Mouse (Mus musculus): Measurements from ENCODE around the gene Dusp18. TPM values are rescaled to one million over a fixed set of nuclear protein-coding genes. Genes with fewer than 3 reads are reported as not detected.

Gene Dusp18
- polyA plus RNA-seq, 1 experiment: 16.3 TPM

DNA sequence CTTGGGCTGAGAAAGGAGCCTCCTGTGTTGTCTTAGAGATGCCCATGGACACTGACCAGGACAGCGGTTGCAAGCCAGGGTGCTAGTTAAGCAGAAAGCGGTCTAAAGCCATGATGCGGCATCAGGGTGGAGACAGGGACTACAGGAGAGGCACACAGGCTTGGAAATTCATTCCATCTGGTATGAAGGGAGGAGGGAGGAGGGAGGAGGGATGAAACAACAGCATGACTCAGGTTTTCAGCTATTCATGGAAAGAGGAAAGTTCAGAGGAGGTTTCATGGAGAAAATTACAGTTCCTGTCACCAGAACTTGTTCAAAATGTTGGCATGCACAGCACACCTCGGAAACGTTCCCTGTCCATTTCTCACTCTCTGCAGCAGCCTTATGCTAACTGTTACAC lies 39.2 kb upstream of the Dusp18 start:
- no peak for DNase-seq
- 83% methylated on average over 5 of the region's 5 CpGs for WGBS
- TF ChIP-seq CTCF (IDR thresholded peaks at IDR 0.05; ENCODE audit: insufficient read depth, low read length) (no peak), POLR2A (IDR thresholded peaks at IDR 0.05; ENCODE audit: borderline replicate concordance, extremely low read depth, low read depth, low read length) (no peak)
- Histone ChIP-seq H3K4me3 (replicated peaks; ENCODE audit: extremely low read depth, low read depth, low read length) (no peak overlapping the region), H3K4me1 (ENCODE audit: control insufficient read depth, insufficient read depth, low read length) (no peaks in the 10 kb centered on the region)

GRCm38 (mm10) chr11:3857902-3858301 lies 37.1 kb upstream of the Dusp18 start:
- Histone ChIP-seq H3K4me1 (ENCODE audit: control insufficient read depth, insufficient read depth, low read length) (no peaks in the 10 kb centered on the region; the same call in 1 of the 2 replicates), H3K4me3 (replicated peaks; ENCODE audit: extremely low read depth, low read depth, low read length) (no peak overlapping the region)
- WGBS: 75% methylated on average over 5 of the region's 5 CpGs
- DNase-seq: no peak
- TF ChIP-seq POLR2A (IDR thresholded peaks at IDR 0.05; ENCODE audit: borderline replicate concordance, extremely low read depth, low read depth, low read length): no peak
- TF ChIP-seq CTCF (IDR thresholded peaks at IDR 0.05; ENCODE audit: insufficient read depth, low read length): no peak

- TF ChIP-seq CTCF (IDR thresholded peaks at IDR 0.05; ENCODE audit: insufficient read depth, low read length) (no peak), POLR2A (IDR thresholded peaks at IDR 0.05; ENCODE audit: borderline replicate concordance, extremely low read depth, low read depth, low read length) (no peak)
- no peak for DNase-seq
- Histone ChIP-seq H3K4me3 (replicated peaks; ENCODE audit: extremely low read depth, low read depth, low read length) (no peak overlapping the region), H3K4me1 (ENCODE audit: control insufficient read depth, insufficient read depth, low read length) (no peaks in the 10 kb centered on the region; the same call in 1 of the 2 replicates)
- 93% methylated on average over 4 of the region's 4 CpGs for WGBS
Measured at GRCm38 (mm10) chr11:3859778-3860177, 35.3 kb upstream of the Dusp18 start.

DNA sequence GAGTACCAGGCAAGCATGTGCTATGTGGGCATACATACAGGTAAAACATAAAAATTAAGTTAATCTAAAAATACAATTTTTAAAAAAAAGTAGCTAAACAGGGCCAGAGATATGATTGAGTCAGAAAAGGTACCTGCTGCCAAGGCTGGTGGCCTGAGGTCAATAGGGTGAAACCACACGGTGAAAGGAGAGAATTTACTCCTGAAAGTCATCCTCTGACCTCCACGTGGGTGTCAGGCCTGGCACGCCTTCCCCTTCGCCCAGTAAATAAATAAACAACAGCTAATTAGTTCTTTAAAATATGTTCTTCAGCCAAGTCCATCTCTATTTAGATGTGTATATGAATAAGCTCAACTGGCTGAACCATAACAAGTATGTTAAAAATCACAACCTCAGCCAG lies 34.7 kb upstream of the Dusp18 start:
- TF ChIP-seq CTCF (IDR thresholded peaks at IDR 0.05; ENCODE audit: insufficient read depth, low read length): no peak
- no peak for TF ChIP-seq POLR2A (IDR thresholded peaks at IDR 0.05; ENCODE audit: borderline replicate concordance, extremely low read depth, low read depth, low read length)
- DNase-seq: no peak
- Histone ChIP-seq H3K4me3 (replicated peaks; ENCODE audit: extremely low read depth, low read depth, low read length) (no peak overlapping the region), H3K4me1 (ENCODE audit: control insufficient read depth, insufficient read depth, low read length) (no peaks in the 10 kb centered on the region; the same call in 1 of the 2 replicates)
- 55% methylated on average over 4 of the region's 4 CpGs for WGBS

GRCm38 (mm10) chr11:3862661-3863453 lies 32.2 kb upstream of the Dusp18 start:
- no peaks in the 10 kb centered on the region; the same call in 1 of the 2 replicates for H3K4me1 ChIP-seq (ENCODE audit: control insufficient read depth, insufficient read depth, low read length)
- no peak for DNase-seq
- H3K4me3 ChIP-seq (replicated peaks; ENCODE audit: extremely low read depth, low read depth, low read length): peak overlapping the region; percentile 33
- WGBS: 70% methylated on average over 19 of the region's 19 CpGs
- TF ChIP-seq CTCF (IDR thresholded peaks at IDR 0.05; ENCODE audit: insufficient read depth, low read length): no peak

DNA sequence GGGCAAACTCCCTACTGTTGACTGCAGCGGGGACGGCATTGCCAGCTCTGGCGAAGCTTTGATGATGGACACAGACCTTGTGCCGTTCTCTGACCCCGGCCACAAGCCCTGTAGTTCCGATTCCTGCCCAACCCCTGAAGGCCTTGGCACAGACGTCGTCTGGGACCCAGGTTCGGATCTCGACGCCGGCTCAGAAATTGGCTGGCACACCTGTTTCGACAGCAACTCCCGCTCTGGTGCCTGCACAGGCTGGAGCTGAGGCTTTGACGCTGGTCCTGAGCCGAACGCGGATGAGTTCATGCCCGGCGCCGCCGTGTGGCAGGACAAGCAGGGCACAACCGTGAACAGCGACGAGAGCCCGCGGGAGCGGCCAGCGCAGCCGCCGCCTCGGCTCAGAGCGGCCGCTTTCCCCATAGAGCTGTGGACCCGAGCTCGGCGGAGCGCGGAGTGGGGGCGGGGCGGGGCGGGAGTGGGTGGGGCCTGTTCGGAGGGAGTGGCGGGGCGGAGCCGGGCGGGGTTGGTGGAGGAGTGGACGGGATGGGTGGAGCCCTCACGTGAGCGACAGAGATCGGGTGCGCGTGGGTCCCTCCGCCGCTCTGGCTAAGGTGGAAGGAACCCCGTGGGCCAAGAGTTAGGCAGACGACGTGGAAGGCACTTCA lies 31.5 kb upstream of the Dusp18 start, which contains the start of gene Osbp2:
Osbp2 (minus strand) TSS at position 450 of the 659 bp plus-strand sequence.
- no peaks in the 10 kb centered on the region; the same call in 1 of the 2 replicates for H3K4me1 ChIP-seq (ENCODE audit: control insufficient read depth, insufficient read depth, low read length)
- peak within 1 kb of the TSS; percentile 65 for H3K4me3 ChIP-seq (replicated peaks; ENCODE audit: extremely low read depth, low read depth, low read length)
- DNase-seq: peak; percentile 49
- TF ChIP-seq CTCF (IDR thresholded peaks at IDR 0.05; ENCODE audit: insufficient read depth, low read length): no peak
- TF ChIP-seq POLR2A (IDR thresholded peaks at IDR 0.05; ENCODE audit: borderline replicate concordance, extremely low read depth, low read depth, low read length): peak; percentile 42; the same call in 1 of the 2 replicates
- WGBS: 4% methylated on average over 53 of the region's 58 CpGs

- WGBS: 35% methylated on average over 6 of the region's 6 CpGs
- Histone ChIP-seq H3K4me1 (ENCODE audit: control insufficient read depth, insufficient read depth, low read length) (no peaks in the 10 kb centered on the region; the same call in 1 of the 2 replicates), H3K4me3 (replicated peaks; ENCODE audit: extremely low read depth, low read depth, low read length) (no peak overlapping the region)
- no peak for DNase-seq
- TF ChIP-seq CTCF (IDR thresholded peaks at IDR 0.05; ENCODE audit: insufficient read depth, low read length) (no peak), POLR2A (IDR thresholded peaks at IDR 0.05; ENCODE audit: borderline replicate concordance, extremely low read depth, low read depth, low read length) (no peak)
Measured at GRCm38 (mm10) chr11:3864343-3864742, 30.7 kb upstream of the Dusp18 start.

DNA sequence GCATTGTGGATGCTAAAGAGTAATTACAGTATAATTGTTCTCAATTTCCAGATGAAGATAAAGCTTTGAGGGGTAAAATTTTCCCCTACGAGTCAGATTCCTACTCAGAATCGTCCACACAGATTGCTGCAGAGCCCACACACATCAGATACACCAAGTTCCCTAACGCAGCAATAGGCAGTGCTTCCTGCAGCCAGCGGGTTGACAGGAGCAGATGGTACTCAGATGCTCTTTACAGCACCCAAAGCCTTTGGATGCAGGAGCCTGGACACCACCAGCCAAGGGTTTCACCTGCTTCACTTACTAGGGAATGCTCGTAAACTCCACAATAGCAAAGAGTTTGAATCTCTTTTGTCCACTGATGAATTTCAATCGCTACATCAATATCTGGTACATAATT lies 18.6 kb upstream of the Dusp18 start:
- 80% methylated on average over 6 of the region's 6 CpGs for WGBS
- Histone ChIP-seq H3K4me3 (replicated peaks; ENCODE audit: extremely low read depth, low read depth, low read length) (no peak overlapping the region), H3K4me1 (ENCODE audit: control insufficient read depth, insufficient read depth, low read length) (no peaks in the 10 kb centered on the region)
- TF ChIP-seq POLR2A (IDR thresholded peaks at IDR 0.05; ENCODE audit: borderline replicate concordance, extremely low read depth, low read depth, low read length): no peak
- no peak for TF ChIP-seq CTCF (IDR thresholded peaks at IDR 0.05; ENCODE audit: insufficient read depth, low read length)
- no peak for DNase-seq

DNA sequence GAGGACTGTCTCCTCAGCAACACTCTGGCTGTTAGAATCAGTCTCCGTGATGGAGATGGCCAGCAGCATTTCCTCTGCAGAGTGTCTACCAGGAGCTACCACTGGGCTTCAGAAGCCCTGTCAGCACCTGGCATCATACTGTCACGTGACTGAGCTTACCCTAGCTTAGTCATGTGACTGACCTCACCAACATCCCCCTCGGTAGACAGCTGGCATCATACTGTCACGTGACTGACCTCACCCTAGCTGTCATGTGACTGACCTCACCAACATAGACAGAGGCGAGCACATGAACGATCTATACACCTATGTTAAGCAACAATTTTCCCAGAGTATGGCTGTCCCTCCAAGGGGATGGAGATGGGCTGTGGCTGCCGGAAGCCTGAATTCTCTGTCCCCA lies 16.4 kb upstream of the Dusp18 start:
- Histone ChIP-seq H3K4me1 (ENCODE audit: control insufficient read depth, insufficient read depth, low read length) (no peaks in the 10 kb centered on the region), H3K4me3 (replicated peaks; ENCODE audit: extremely low read depth, low read depth, low read length) (no peak overlapping the region)
- TF ChIP-seq POLR2A (IDR thresholded peaks at IDR 0.05; ENCODE audit: borderline replicate concordance, extremely low read depth, low read depth, low read length): no peak
- TF ChIP-seq CTCF (IDR thresholded peaks at IDR 0.05; ENCODE audit: insufficient read depth, low read length): no peak
- WGBS: 59% methylated on average over 7 of the region's 7 CpGs
- no peak for DNase-seq
